Mouse (Mus musculus) urinary bladder, postnatal 10 days (tissue): ENCODE measurements around the gene Sectm1b.
"Not testable (repeated sequence)": the region's sequence is repeated elsewhere in the genome, so short reads cannot be mapped to it uniquely, and the experiment has no call there.

ENCODE experiments used
- DNase-seq: peaks from one replicate; pipeline ENCODE4 v3.0.0; 2022; ENCODE audit warnings: low spot score

Gene Sectm1b

GRCm38 (mm10) chr11:121063379-121063778, at the start of gene Sectm1b:
Sectm1b (minus strand) TSS chr11:121063569.
- DNase-seq = no peak

DNA sequence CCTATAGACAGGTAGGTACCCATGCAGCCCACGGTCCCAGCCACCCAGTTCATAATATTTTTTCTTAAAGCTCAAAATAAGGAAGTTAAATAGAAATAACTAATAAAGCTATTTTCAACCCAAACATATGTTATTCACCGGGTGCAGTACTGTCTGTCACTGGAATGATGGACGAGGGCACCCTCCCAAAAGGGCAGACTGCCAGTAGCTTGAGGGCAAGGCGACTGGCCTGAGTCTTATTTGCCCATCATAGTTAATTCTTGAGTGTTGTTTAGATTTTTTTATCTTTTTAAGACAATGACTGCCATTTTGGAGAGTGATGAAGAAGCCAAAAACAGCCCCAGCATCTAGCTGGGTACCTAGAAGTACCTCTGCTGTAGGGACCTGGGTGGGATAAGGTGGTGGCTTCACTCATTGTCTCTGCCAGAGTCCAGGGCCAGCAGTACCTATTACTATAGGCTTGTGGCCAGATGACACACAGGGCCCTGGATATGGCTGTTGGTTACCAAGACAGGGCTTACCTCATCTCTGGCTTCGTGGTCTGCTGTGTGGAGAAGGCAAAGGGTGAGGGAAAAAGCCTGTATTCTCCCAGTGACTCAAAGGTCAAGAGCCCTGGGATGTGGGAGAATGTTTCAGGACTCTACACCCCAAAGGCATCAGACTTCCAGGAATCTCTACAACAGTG, 48.9 kb upstream of the Sectm1b start:
- no peak for DNase-seq

GRCm38 (mm10) chr11:121111601-121112000, 48.2 kb upstream of the Sectm1b start:
- DNase-seq = no peak

DNA sequence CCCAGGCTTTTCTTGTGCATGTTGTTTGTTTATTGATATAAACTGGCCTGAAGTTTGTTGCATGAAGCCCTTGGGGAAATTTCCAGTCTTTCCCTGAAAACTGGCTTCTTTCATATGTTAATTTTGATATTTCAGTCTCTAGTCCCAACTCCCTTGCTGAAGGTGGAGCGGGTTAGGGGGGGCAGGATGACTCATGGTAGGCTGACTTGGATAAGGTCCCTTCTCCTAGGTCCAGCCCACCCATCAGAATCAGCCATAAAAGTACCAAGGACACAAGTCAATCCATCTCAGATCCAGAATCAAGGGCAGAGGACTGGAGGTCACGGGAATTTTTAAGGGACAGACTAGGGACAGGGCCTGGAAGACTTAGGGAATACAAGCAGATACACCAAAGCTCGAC, 47.7 kb upstream of the Sectm1b start:
- DNase-seq = no peak

GRCm38 (mm10) chr11:121109986-121110385, 46.6 kb upstream of the Sectm1b start:
- DNase-seq = no peak

GRCm38 (mm10) chr11:121108061-121108460, 44.7 kb upstream of the Sectm1b start:
- DNase-seq = no peak

GRCm38 (mm10) chr11:121107242-121107641, 43.9 kb upstream of the Sectm1b start:
- DNase-seq = not testable (repeated sequence)

- DNase-seq = no peak
These were observed 37.9 kb upstream of the Sectm1b start for GRCm38 (mm10) chr11:121101124-121101805.

- DNase-seq = no peak
These were observed 37.3 kb upstream of the Sectm1b start for GRCm38 (mm10) chr11:121100692-121101091.

DNA sequence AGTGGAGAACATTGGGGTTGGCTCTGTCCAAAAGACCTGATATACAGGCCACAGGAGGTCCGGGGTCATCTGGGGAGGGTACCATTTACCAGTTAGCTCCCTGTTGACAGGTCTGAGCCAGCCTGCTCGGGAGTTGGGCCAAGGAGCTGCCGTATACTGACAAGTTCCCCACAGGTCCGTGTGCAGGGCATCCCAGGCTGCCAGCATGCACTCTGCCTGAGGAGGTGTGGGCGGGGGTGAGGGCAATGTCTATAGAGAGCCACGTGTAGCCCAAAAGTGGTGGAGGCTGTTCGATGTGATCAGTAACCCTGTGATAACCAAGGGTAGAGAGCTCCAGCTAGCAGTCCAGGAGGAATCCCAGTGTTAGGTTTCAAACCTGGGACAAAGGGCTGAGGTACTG, 36.4 kb upstream of the Sectm1b start:
- no peak for DNase-seq

DNA sequence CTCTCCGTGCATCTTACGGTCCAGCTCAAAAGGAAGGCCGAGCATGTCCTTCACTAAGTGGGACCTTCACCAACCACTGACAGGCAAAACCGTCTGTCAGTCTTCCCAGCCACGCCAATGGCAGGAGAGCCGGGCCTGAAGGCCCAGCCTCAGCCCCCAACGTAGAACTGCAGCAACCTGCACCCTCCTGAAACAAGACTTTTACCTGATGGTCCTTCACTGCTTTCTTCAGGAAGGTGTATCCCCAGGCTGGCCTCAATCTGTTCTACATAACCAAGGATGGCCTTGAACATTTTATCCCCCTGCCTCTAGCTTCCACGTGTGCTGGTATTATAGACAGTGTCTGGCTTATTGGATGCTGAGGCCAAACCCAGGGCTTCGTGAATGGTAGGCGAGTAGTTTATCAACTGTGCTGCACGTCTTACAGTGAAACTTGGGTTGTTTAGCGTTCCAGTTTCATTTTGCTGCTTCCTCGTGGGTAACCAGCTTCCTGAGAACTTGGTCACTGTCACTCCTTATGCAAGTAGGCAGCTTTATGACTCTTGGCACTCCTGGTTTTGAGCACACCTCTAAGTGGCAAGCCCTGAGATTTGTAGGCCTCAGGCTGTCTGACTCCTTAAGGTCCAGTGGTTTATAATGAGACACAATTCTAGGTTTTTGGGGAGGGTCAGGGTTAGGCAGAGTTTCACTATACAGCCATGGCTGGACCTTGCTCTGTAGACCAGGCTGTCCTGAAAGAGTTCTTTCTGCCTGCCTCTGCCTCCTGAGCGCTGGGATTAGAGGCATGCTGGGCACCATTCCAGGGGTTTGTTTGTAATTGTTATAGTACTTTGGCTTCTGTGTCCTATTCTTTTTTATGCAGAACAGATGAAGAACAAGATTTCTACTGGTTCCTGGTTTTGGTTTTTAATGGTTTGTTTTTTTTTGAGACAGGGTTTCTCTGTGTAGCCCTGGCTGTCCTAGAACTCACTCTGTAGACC, 29.5 kb upstream of the Sectm1b start:
- no peak for DNase-seq

- DNase-seq = no peak
These were observed 27.6 kb upstream of the Sectm1b start for GRCm38 (mm10) chr11:121090943-121091342.

DNA sequence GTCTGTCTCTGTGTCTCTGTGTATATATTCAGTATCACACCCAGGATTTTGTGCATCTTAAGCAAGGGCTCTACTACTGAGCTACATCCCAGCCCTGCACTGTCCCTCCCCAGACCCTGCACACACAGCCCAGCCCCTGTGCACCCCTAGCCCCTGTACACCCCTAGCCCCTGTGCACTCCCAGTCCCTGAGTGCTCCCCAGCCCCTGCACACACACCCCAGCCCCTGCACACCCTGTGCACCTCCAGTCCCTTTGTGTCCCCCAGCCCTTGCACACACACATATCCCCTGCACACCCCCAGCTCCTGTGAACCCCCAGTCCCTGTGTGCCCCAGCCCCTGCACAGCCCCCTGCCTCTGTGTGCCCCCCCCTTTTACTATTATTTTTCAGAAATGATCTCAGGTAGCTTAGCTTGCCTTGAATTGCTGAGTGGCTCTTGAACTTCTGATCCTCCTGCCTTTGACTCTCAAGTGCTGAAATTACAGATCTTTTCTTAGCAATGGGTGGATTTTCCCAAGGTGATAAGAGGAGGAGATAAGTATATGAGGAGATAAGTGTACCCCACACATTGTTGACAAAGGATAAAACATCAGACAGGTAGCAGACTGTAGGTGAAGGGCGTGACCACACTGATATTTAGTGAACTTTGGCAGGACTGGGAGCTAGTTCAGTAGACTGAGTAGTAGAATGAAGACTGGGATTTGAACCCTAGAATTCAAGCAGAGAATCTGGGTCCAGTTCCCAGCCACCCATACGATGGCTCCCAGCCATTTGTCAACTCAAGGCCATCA, 26.6 kb upstream of the Sectm1b start:
- no peak for DNase-seq

- DNase-seq = no peak
These were observed 25.6 kb upstream of the Sectm1b start for GRCm38 (mm10) chr11:121088997-121089396.

- no peak for DNase-seq
These were observed 22.9 kb upstream of the Sectm1b start for GRCm38 (mm10) chr11:121086296-121086695.

GRCm38 (mm10) chr11:121085181-121085580, 21.8 kb upstream of the Sectm1b start:
- DNase-seq = no peak

- no peak for DNase-seq
These were observed 19.6 kb upstream of the Sectm1b start for GRCm38 (mm10) chr11:121082857-121083500.

- DNase-seq = no peak
These were observed 18.9 kb upstream of the Sectm1b start for GRCm38 (mm10) chr11:121082250-121082649.

DNA sequence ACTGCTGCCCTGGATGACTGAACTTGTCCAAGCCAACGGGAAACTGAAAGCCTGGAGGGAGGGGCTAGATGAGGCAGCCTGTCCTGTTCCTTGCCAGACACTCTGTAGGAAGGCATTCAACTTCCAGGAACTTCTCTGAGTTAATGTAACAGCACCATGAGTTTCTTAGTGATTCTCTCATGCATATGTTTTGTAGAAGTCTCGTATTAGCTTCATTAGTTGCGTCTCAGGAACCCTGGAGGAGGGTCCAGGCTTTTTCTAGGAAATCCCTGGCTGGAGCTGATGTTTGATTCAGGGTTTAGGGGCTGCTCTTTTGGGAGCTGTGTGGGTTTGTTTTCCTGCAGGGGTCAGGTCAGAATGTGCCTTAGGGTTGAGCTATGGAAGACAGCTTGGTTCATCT, 17.8 kb upstream of the Sectm1b start, which contains the start of gene Sectm1a:
Sectm1a (minus strand) TSS at position 101 of the 400 bp plus-strand sequence.
- DNase-seq = no peak

DNA sequence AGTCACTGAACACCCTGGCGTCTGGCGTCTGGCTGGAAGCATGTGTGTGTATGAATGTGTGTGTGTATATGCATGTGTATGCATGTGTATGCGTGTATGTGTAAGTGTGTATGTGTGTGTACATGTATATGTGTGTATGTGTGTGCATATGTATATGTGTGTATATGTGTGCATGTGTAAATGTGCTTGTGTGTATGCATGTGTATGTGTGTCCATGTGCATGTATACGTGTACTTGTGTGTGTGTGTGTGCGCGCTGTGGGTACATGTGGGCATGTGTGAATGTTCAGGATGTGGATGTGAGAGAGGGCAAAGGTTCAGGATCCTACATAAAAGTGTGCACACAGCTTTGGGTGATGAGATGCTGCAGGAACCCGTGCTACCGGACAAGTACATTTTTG, 17.0 kb upstream of the Sectm1b start:
- no peak for DNase-seq

- DNase-seq = no peak
These were observed 12.3 kb upstream of the Sectm1b start for GRCm38 (mm10) chr11:121075655-121076054.
